Mouse (Mus musculus) bone marrow macrophage, adult 2 months (primary cell): ENCODE data around the gene Slc25a13.

Experiments used
- CTCF ChIP-seq: IDR thresholded peaks from 2 replicates; pipeline ENCODE4 v1.5.1; 2012; ENCODE audit warnings: low read depth, mild to moderate bottlenecking, low read length, moderate library complexity
- POLR2A ChIP-seq: IDR thresholded peaks from 2 replicates; pipeline ENCODE4 v1.6.1; 2012; ENCODE audit warnings: mild to moderate bottlenecking, low read depth, low read length, borderline replicate concordance

DNA sequence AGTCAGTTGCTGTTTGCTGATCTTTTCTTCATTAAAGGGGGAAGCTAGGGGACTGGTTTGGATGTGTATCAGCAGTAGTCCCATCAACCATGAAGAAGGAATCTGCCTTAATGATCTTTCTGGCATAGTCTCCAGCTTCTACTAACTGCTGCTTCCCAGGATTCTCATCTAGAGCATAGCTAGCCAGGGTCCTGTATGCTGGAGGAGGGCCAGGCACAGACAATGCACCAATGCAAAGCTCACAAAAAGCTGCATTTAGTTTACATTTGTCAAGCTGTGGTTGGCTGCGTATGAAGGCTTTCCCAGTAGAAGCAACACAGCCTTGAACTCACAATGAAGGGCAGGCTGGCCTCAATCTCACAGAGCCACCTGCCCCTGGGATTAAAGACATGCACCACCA, 136.5 kb downstream of the Slc25a13 start:
- TF ChIP-seq CTCF (no peak), POLR2A (no peak)
